ENCODE assay signal across 7 mouse cellular contexts in the genomic region with DNA sequence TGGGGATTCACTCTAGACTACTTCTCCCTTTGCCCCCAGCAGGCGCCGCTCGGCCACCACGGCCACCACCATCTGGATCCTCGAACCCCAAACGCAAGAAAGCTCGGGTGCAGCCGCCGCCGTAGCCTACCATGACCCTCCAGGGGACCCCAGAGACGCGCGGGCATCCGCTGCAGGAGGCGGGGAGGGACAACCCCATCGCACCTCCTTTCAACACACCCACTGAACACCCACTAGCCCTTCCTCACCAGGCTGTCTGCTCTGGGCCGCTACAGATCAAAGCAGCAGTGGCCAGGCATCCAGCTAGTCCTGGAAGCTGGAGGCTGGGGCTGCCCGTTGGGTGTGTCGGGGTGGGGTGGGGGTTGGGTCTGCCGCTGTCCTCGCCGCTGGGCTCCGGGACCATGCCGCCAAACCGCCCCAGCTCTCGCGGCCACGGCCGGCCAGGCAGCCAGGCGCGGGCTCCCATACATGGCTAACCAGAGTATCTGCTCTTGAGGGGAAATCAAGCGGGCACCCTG. TPM values are rescaled to one million over a fixed set of nuclear protein-coding genes. Genes with fewer than 3 reads are reported as not detected.
A peak's percentile ranks its signal among the peaks of the same experiment; 100 is the strongest.
DNase-seq lines count a peak whose midpoint lies in the region; ATAC-seq lines count a peak whose summit lies in the region.

No protein-coding gene starts in this region.

- no peak for ATAC-seq in lung, embryonic 16.5 days (ENCODE audit: low read depth)
- no peak for ATAC-seq in forebrain, embryonic 12.5 days (ENCODE audit: low FRiP score)
- ATAC-seq in neural tube, embryonic 12.5 days (ENCODE audit: low FRiP score, low read depth), result no peak
- no peak for ATAC-seq in granulocyte monocyte progenitor cell, adult 5-6 weeks (replicated peaks; ENCODE audit: poor library complexity, severe bottlenecking)

- WGBS in lung, embryonic 16.5 days, result under 1% methylated on average over 31 of the region's 32 CpGs
- WGBS in forebrain, embryonic 12.5 days, result 1% methylated on average over 32 of the region's 32 CpGs
- under 1% methylated on average over 32 of the region's 32 CpGs for WGBS in neural tube, embryonic 12.5 days

- peak overlapping the region; percentile 74 for H3K9ac ChIP-seq in lung, embryonic 16.5 days (ENCODE audit: low read length)
- peak overlapping the region; percentile 78 for H3K9ac ChIP-seq in forebrain, embryonic 12.5 days
- peak overlapping the region; percentile 86 for H3K9ac ChIP-seq in neural tube, embryonic 12.5 days

- peaks cover 46% of the 10 kb centered on the region for H3K27me3 ChIP-seq in lung, embryonic 16.5 days (ENCODE audit: control insufficient read depth, insufficient read depth, low read depth, low read length)
- peaks cover 88% of the 10 kb centered on the region for H3K27me3 ChIP-seq in forebrain, embryonic 12.5 days
- 0 out of 2 replicates have a peak, but pooled peaks cover 10% of the 10 kb centered on the region for H3K27me3 ChIP-seq in neural tube, embryonic 12.5 days (replicated peaks)

- no peak for DNase-seq in lung, postnatal 14 days
- peak; percentile 18 for DNase-seq in kidney, postnatal 14 days
- DNase-seq in adrenal gland, postnatal 14 days, result no peak

- no peaks in the 10 kb centered on the region for H3K36me3 ChIP-seq in lung, embryonic 16.5 days (ENCODE audit: control insufficient read depth, insufficient read depth, low read length)
- H3K36me3 ChIP-seq in forebrain, embryonic 12.5 days (replicated peaks), result no peaks in the 10 kb centered on the region
- no peaks in the 10 kb centered on the region for H3K36me3 ChIP-seq in neural tube, embryonic 12.5 days

- no peaks in the 10 kb centered on the region for H3K9me3 ChIP-seq in lung, embryonic 16.5 days (ENCODE audit: control insufficient read depth, low read length)
- H3K9me3 ChIP-seq in forebrain, embryonic 12.5 days, result no peaks in the 10 kb centered on the region
- no peaks in the 10 kb centered on the region for H3K9me3 ChIP-seq in neural tube, embryonic 12.5 days

- H3K27ac ChIP-seq in lung, embryonic 16.5 days (ENCODE audit: low read length), result no peak overlapping the region
- H3K27ac ChIP-seq in forebrain, embryonic 12.5 days, result no peak overlapping the region
- no peak overlapping the region for H3K27ac ChIP-seq in neural tube, embryonic 12.5 days

- peaks cover 41% of the 10 kb centered on the region for H3K4me1 ChIP-seq in lung, embryonic 16.5 days (replicated peaks; ENCODE audit: control insufficient read depth, insufficient read depth, low read length)
- H3K4me1 ChIP-seq in forebrain, embryonic 12.5 days, result peaks cover 67% of the 10 kb centered on the region
- peaks cover 72% of the 10 kb centered on the region for H3K4me1 ChIP-seq in neural tube, embryonic 12.5 days

- peak overlapping the region; percentile 66 for H3K4me3 ChIP-seq in lung, embryonic 16.5 days (ENCODE audit: low read length)
- peak overlapping the region; percentile 60 for H3K4me3 ChIP-seq in forebrain, embryonic 12.5 days (replicated peaks)
- H3K4me3 ChIP-seq in neural tube, embryonic 12.5 days, result peak overlapping the region; percentile 65

- peak overlapping the region; percentile 97 for H3K4me2 ChIP-seq in lung, embryonic 16.5 days (ENCODE audit: low read depth, low read length)
- H3K4me2 ChIP-seq in forebrain, embryonic 12.5 days, result peak overlapping the region; percentile 98
- peak overlapping the region; percentile 97 for H3K4me2 ChIP-seq in neural tube, embryonic 12.5 days (replicated peaks)

RNA-seq across cellular contexts. Expression of a gene that starts 1.9 kb away (rescaled TPM):
- 2.1 and 2.6 TPM in 2 replicates for polyA plus RNA-seq in lung, embryonic 16.5 days (2015; fragmentation: Nextera tagmentation; extraction: Ambion mirVana)
- polyA plus RNA-seq in forebrain, embryonic 12.5 days (2016; fragmentation: Nextera tagmentation; extraction: Ambion mirVana), result 2.2 and 3.0 TPM in 2 replicates
- polyA plus RNA-seq in neural tube, embryonic 12.5 days (2016; fragmentation: Nextera tagmentation; extraction: Ambion mirVana), result 6.2 and 7.1 TPM in 2 replicates
- 0.04 TPM in 1 of 2 replicates, not detected in the other for total RNA-seq in granulocyte monocyte progenitor cell, adult 5-6 weeks (2014; fragmentation: Nextera tagmentation)
- not detected in 2 replicates for total RNA-seq in granulocyte monocyte progenitor cell, adult 5-6 weeks (2017)
- 2.9 and 4.4 TPM in 2 replicates for total RNA-seq in adrenal gland, postnatal 14 days (2021)
